Mouse (Mus musculus): ENCODE data around the gene Asgr2. TPM values are rescaled to one million over a fixed set of nuclear protein-coding genes. Genes with fewer than 3 reads are reported as not detected.
"Not testable (repeated sequence)": the region's sequence is repeated elsewhere in the genome, so short reads cannot be mapped to it uniquely, and the experiment has no call there.

The Asgr2 gene
- polyA plus RNA-seq, 1 experiment = 2.3 TPM

- H3K27ac ChIP-seq (ENCODE audit: insufficient read depth, low read depth, low read length) = peak within 1 kb of the TSS; percentile 73
- no peak for TF ChIP-seq CTCF (IDR thresholded peaks at IDR 0.05; ENCODE audit: low read depth, low read length)
- TF ChIP-seq POLR2A (IDR thresholded peaks at IDR 0.05; ENCODE audit: borderline replicate concordance, low read depth, low read length) = no peak
- no peak within 1 kb of the TSS for H3K4me3 ChIP-seq (ENCODE audit: insufficient read depth, low read length)
- H3K4me1 ChIP-seq (ENCODE audit: control insufficient read depth, insufficient read depth, low read length) = peaks cover 19% of the 10 kb centered on the region
Measured at GRCm38 (mm10) chr11:70129926-70130379, 37.5 kb downstream of the Asgr2 start, which contains the start of gene Mgl2. TSS of gene Mgl2 (plus strand) at chr11:70130329.

GRCm38 (mm10) chr11:70135001-70135400 lies 42.6 kb downstream of the Asgr2 start:
- H3K27ac ChIP-seq (ENCODE audit: insufficient read depth, low read depth, low read length); H3K4me3 ChIP-seq (ENCODE audit: insufficient read depth, low read length); H3K4me1 ChIP-seq (ENCODE audit: control insufficient read depth, insufficient read depth, low read length): not testable (repeated sequence)

GRCm38 (mm10) chr11:70135925-70136324 lies 43.5 kb downstream of the Asgr2 start:
- H3K27ac ChIP-seq (ENCODE audit: insufficient read depth, low read depth, low read length); H3K4me1 ChIP-seq (ENCODE audit: control insufficient read depth, insufficient read depth, low read length); H3K4me3 ChIP-seq (ENCODE audit: insufficient read depth, low read length): not testable (repeated sequence)

- TF ChIP-seq POLR2A (IDR thresholded peaks at IDR 0.05; ENCODE audit: borderline replicate concordance, low read depth, low read length) (no peak), CTCF (IDR thresholded peaks at IDR 0.05; ENCODE audit: low read depth, low read length) (no peak)
- Histone ChIP-seq H3K4me1 (ENCODE audit: control insufficient read depth, insufficient read depth, low read length) (no peaks in the 10 kb centered on the region), H3K4me3 (ENCODE audit: insufficient read depth, low read length) (no peak overlapping the region), H3K27ac (ENCODE audit: insufficient read depth, low read depth, low read length) (no peak overlapping the region)
Measured at GRCm38 (mm10) chr11:70139171-70139570, 46.7 kb downstream of the Asgr2 start.

- TF ChIP-seq POLR2A (IDR thresholded peaks at IDR 0.05; ENCODE audit: borderline replicate concordance, low read depth, low read length) = no peak
- TF ChIP-seq CTCF (IDR thresholded peaks at IDR 0.05; ENCODE audit: low read depth, low read length) = no peak
Measured at GRCm38 (mm10) chr11:70151072-70151471, 58.6 kb downstream of the Asgr2 start.

More at GRCm38 (mm10) chr11:70151072-70151471, 58.6 kb downstream of the Asgr2 start:
- Histone ChIP-seq H3K4me3 (ENCODE audit: insufficient read depth, low read length) (no peak overlapping the region), H3K27ac (ENCODE audit: insufficient read depth, low read depth, low read length) (no peak overlapping the region), H3K4me1 (ENCODE audit: control insufficient read depth, insufficient read depth, low read length) (peaks cover 21% of the 10 kb centered on the region)

Other genes starting within 250 kb of the Asgr2 start
- 58.6 and 68.1 TPM in 2 replicates for gene Plscr3, start 246.3 kb upstream of the Asgr2 start, polyA plus RNA-seq (2012; ENCODE audit: insufficient read depth, insufficient read length, missing spikeins)
- gene Tnk1, start 233.9 kb upstream of the Asgr2 start, polyA plus RNA-seq (2012; ENCODE audit: insufficient read depth, insufficient read length, missing spikeins) = not detected in 2 replicates
- not detected in 2 replicates for gene Tmem95, start 214.6 kb upstream of the Asgr2 start, polyA plus RNA-seq (2012; ENCODE audit: insufficient read depth, insufficient read length, missing spikeins)
- 6.3 and 7.1 TPM in 2 replicates for gene Kctd11, start 211.2 kb upstream of the Asgr2 start, polyA plus RNA-seq (2012; ENCODE audit: insufficient read depth, insufficient read length, missing spikeins)
- 0.66 TPM in 1 of 2 replicates, not detected in the other for gene Acap1, start 197.1 kb upstream of the Asgr2 start, polyA plus RNA-seq (2012; ENCODE audit: insufficient read depth, insufficient read length, missing spikeins)
- 1.4 TPM in 1 of 2 replicates, not detected in the other for gene 2810408A11Rik, start 191.7 kb upstream of the Asgr2 start, polyA plus RNA-seq (2012; ENCODE audit: insufficient read depth, insufficient read length, missing spikeins)
- gene Neurl4, start 191.6 kb upstream of the Asgr2 start, polyA plus RNA-seq (2012; ENCODE audit: insufficient read depth, insufficient read length, missing spikeins) = 15.8 and 16.9 TPM in 2 replicates
- 92.8 and 103 TPM in 2 replicates for gene Gps2, start 178.8 kb upstream of the Asgr2 start, polyA plus RNA-seq (2012; ENCODE audit: insufficient read depth, insufficient read length, missing spikeins)
- 326 and 347 TPM in 2 replicates for gene Eif5a, start 170.7 kb upstream of the Asgr2 start, polyA plus RNA-seq (2012; ENCODE audit: insufficient read depth, insufficient read length, missing spikeins)
- not detected in 2 replicates for gene Ybx2, start 156.8 kb upstream of the Asgr2 start, polyA plus RNA-seq (2012; ENCODE audit: insufficient read depth, insufficient read length, missing spikeins)
- not detected in 2 replicates for gene Slc2a4, start 144.5 kb upstream of the Asgr2 start, polyA plus RNA-seq (2012; ENCODE audit: insufficient read depth, insufficient read length, missing spikeins)
- not detected in 2 replicates for gene Cldn7, start 127.9 kb upstream of the Asgr2 start, polyA plus RNA-seq (2012; ENCODE audit: insufficient read depth, insufficient read length, missing spikeins)
- 176 and 194 TPM in 2 replicates for gene Ctdnep1, start 111.5 kb upstream of the Asgr2 start, polyA plus RNA-seq (2012; ENCODE audit: insufficient read depth, insufficient read length, missing spikeins)
- gene Elp5, start 110.1 kb upstream of the Asgr2 start, polyA plus RNA-seq (2012; ENCODE audit: insufficient read depth, insufficient read length, missing spikeins) = 41.4 and 49.8 TPM in 2 replicates
- 1,001 and 1,002 TPM in 2 replicates for gene Gabarap, start 101.5 kb upstream of the Asgr2 start, polyA plus RNA-seq (2012; ENCODE audit: insufficient read depth, insufficient read length, missing spikeins)
- 77.6 and 78.1 TPM in 2 replicates for gene Phf23, start 96.9 kb upstream of the Asgr2 start, polyA plus RNA-seq (2012; ENCODE audit: insufficient read depth, insufficient read length, missing spikeins)
- gene Dvl2, start 92.0 kb upstream of the Asgr2 start, polyA plus RNA-seq (2012; ENCODE audit: insufficient read depth, insufficient read length, missing spikeins) = 20.4 and 25.8 TPM in 2 replicates
- gene Acadvl, start 77.2 kb upstream of the Asgr2 start, polyA plus RNA-seq (2012; ENCODE audit: insufficient read depth, insufficient read length, missing spikeins) = 46.4 and 51.3 TPM in 2 replicates
- 31.1 and 34.0 TPM in 2 replicates for gene Dlg4, start 75.7 kb upstream of the Asgr2 start, polyA plus RNA-seq (2012; ENCODE audit: insufficient read depth, insufficient read length, missing spikeins)
- gene Asgr1, start 38.6 kb upstream of the Asgr2 start, polyA plus RNA-seq (2012; ENCODE audit: insufficient read depth, insufficient read length, missing spikeins) = not detected in 2 replicates
- gene Mgl2, start 37.7 kb downstream of the Asgr2 start, polyA plus RNA-seq (2012; ENCODE audit: insufficient read depth, insufficient read length, missing spikeins) = 7.7 and 7.8 TPM in 2 replicates
- gene Clec10a, start 63.6 kb downstream of the Asgr2 start, polyA plus RNA-seq (2012; ENCODE audit: insufficient read depth, insufficient read length, missing spikeins) = 106 and 116 TPM in 2 replicates
- gene Slc16a11, start 120.1 kb downstream of the Asgr2 start, polyA plus RNA-seq (2012; ENCODE audit: insufficient read depth, insufficient read length, missing spikeins) = not detected in 2 replicates
- gene Slc16a13, start 128.4 kb downstream of the Asgr2 start, polyA plus RNA-seq (2012; ENCODE audit: insufficient read depth, insufficient read length, missing spikeins) = 6.1 and 8.5 TPM in 2 replicates
- gene Bcl6b, start 137.2 kb downstream of the Asgr2 start, polyA plus RNA-seq (2012; ENCODE audit: insufficient read depth, insufficient read length, missing spikeins) = 0.32 and 0.70 TPM in 2 replicates
- gene 0610010K14Rik, start 145.3 kb downstream of the Asgr2 start, polyA plus RNA-seq (2012; ENCODE audit: insufficient read depth, insufficient read length, missing spikeins) = 49.9 and 53.0 TPM in 2 replicates
- 3.3 and 4.8 TPM in 2 replicates for gene Gm21988, start 147.2 kb downstream of the Asgr2 start, polyA plus RNA-seq (2012; ENCODE audit: insufficient read depth, insufficient read length, missing spikeins)
- gene Rnasek, start 147.2 kb downstream of the Asgr2 start, polyA plus RNA-seq (2012; ENCODE audit: insufficient read depth, insufficient read length, missing spikeins) = 322 and 354 TPM in 2 replicates
- gene Alox12, start 162.7 kb downstream of the Asgr2 start, polyA plus RNA-seq (2012; ENCODE audit: insufficient read depth, insufficient read length, missing spikeins) = 0.27 TPM in 1 of 2 replicates, not detected in the other
- not detected in 2 replicates for gene Alox12e, start 230.0 kb downstream of the Asgr2 start, polyA plus RNA-seq (2012; ENCODE audit: insufficient read depth, insufficient read length, missing spikeins)